Mouse (Mus musculus) stomach, embryonic 14.5 days (tissue): ENCODE measurements at regions not wholly inside any gene's neighbourhood (a gene's known extent, or its start where the extent isn't known, plus 50 kb on each side); places are given as distances from the start of the nearest gene placed in this dataset.

Experiments used
- ATAC-seq: fragments of 200-750 bp; cut with Nextera tagmentation; 2 replicates; pipeline ENCODE4 v1.8.0; 2017; ENCODE audit warnings: low read depth, moderate TSS enrichment; ENCODE audit not compliant: insufficient number of reproducible peaks, insufficient read depth, low FRiP score
- H3K27ac ChIP-seq: fragments of 300-500 bp; sonication (generic); 2 replicates; pipeline ENCODE4 v1.5.1; 2014; ENCODE audit warnings: mild to moderate bottlenecking, low read length, moderate library complexity, mixed read lengths
- H3K27me3 ChIP-seq: fragments of 300-500 bp; sonication (generic); 2 replicates; pipeline ENCODE4 v1.6.1; 2014; ENCODE audit warnings: low read length, control low read depth, mixed read lengths; ENCODE audit not compliant: control insufficient read depth, insufficient read depth
- H3K36me3 ChIP-seq: fragments of 300-500 bp; sonication (generic); 2 replicates; pipeline ENCODE4 v1.6.1; 2014; ENCODE audit warnings: mild to moderate bottlenecking, control low read depth, low read length, moderate library complexity, mixed read lengths; ENCODE audit not compliant: control insufficient read depth, insufficient read depth
- H3K4me1 ChIP-seq: fragments of 300-500 bp; sonication (generic); 2 replicates; pipeline ENCODE4 v1.6.1; 2014; ENCODE audit warnings: low read length, control low read depth, mixed read lengths; ENCODE audit not compliant: control insufficient read depth, insufficient read depth
- H3K4me2 ChIP-seq: fragments of 300-500 bp; sonication (generic); replicated peaks from 2 replicates; pipeline ENCODE4 v1.6.1; 2014; ENCODE audit warnings: low read depth, low read length, control low read depth
- H3K4me3 ChIP-seq: fragments of 300-500 bp; sonication (generic); 2 replicates; pipeline ENCODE4 v1.5.1; 2014; ENCODE audit warnings: low read depth, low read length, control low read depth
- H3K9ac ChIP-seq: fragments of 300-500 bp; sonication (generic); replicated peaks from 2 replicates; pipeline ENCODE4 v1.6.1; 2014; ENCODE audit warnings: low read depth, mild to moderate bottlenecking, control low read depth, low read length, moderate library complexity, mixed read lengths
- H3K9me3 ChIP-seq: fragments of 300-500 bp; sonication (generic); 2 replicates; pipeline ENCODE4 v1.6.1; 2016; ENCODE audit warnings: low read depth, low read length, control low read depth; ENCODE audit not compliant: control insufficient read depth
- WGBS: fragments of 180-500 bp; shearing (Covaris S2); extraction: QIAGEN DNeasy Blood & Tissue Kit; methylation state at CpG from one replicate; pipeline ENCODE4 v1.1.7; 2014; 5-methylcytosine and 5-hydroxymethylcytosine counted together

- Histone ChIP-seq H3K9ac (no peak overlapping the region), H3K27ac (no peak overlapping the region), H3K4me2 (no peak overlapping the region), H3K4me1 (peaks cover 9% of the 10 kb centered on the region; the same call in 1 of the 2 replicates), H3K27me3 (no peaks in the 10 kb centered on the region), H3K4me3 (no peak overlapping the region), H3K36me3 (no peaks in the 10 kb centered on the region), H3K9me3 (no peaks in the 10 kb centered on the region)
- 82% methylated on average over 9 of the region's 9 CpGs for WGBS
- ATAC-seq = peak; percentile 86; the same call in 1 of the 2 replicates
Observed at GRCm38 (mm10) chr7:90062874-90063273, 67.1 kb upstream of the Picalm start.

DNA sequence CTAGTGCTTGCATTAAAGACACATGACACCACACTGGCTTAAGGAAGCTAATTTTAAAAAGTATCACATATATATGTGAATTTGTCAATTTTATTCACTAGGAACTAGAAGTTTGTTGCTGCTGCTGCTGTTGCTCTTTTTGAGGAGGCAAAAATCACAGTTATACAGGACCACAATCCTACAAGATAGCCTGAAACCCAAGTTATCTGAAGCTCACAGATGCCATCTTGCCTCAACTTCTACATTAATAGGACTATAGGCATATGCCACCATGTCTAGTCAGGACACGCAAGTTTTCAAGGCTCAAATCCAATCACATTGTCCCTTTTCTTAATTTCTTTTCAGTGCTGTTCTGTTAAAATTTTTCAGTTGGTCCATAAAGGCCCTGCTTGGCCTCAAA, 65.8 kb upstream of the Picalm start:
- ATAC-seq = no peak

DNA sequence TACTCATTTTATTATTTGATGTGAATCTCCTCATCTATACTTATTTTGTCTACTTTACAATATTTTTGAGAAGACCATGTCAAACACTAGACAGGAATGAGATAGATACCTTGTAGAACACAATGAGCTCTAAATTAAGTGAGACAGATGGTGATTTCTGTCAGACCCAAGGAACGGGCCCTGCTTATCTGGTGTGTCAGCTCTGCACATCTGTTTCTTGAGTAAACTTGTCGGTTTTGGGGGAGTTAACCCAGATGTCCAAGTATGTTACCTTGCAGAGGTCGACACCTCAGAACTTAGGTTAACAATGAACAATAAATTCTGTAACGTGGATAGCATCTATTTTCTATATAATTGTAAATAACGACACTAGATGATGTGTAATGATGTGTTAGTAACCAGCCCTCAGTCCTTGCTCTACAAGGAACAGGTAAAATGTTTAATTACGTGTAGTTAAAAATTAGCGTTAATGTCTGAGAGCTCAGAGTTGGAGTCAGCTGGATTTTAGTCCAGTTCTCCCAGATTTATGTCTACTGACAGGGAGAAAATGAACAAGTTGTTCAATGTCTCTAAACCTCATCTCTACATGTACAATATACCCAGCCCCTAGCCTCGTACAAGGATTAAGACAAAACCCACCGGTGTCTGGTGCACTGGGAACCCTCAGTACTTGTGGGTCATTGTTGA, 64.6 kb upstream of the Picalm start:
- peaks cover under 1% of the 10 kb centered on the region; the same call in 1 of the 2 replicates for H3K4me1 ChIP-seq
- H3K4me3 ChIP-seq = no peak overlapping the region
- H3K27me3 ChIP-seq = no peaks in the 10 kb centered on the region
- H3K9me3 ChIP-seq = no peaks in the 10 kb centered on the region
- no peak overlapping the region for H3K4me2 ChIP-seq
- WGBS = 68% methylated on average over 9 of the region's 9 CpGs
- H3K27ac ChIP-seq = no peak overlapping the region
- no peak overlapping the region for H3K9ac ChIP-seq
- no peaks in the 10 kb centered on the region for H3K36me3 ChIP-seq
- ATAC-seq = no peak

More for the DNA sequence above, 65.8 kb upstream of the Picalm start:
- no peak overlapping the region for H3K27ac ChIP-seq
- peaks cover 9% of the 10 kb centered on the region; the same call in 1 of the 2 replicates for H3K4me1 ChIP-seq
- H3K4me3 ChIP-seq = no peak overlapping the region
- H3K9me3 ChIP-seq = no peaks in the 10 kb centered on the region
- no peaks in the 10 kb centered on the region for H3K36me3 ChIP-seq
- no peak overlapping the region for H3K4me2 ChIP-seq
- H3K9ac ChIP-seq = no peak overlapping the region
- no peaks in the 10 kb centered on the region for H3K27me3 ChIP-seq
- WGBS = 96% methylated on average over 1 of the region's 1 CpGs

GRCm38 (mm10) chr7:90066275-90066674, 63.7 kb upstream of the Picalm start:
- no peak overlapping the region for H3K27ac ChIP-seq
- no peaks in the 10 kb centered on the region for H3K4me1 ChIP-seq
- H3K4me3 ChIP-seq = no peak overlapping the region
- H3K27me3 ChIP-seq = no peaks in the 10 kb centered on the region
- no peaks in the 10 kb centered on the region for H3K9me3 ChIP-seq
- no peaks in the 10 kb centered on the region for H3K36me3 ChIP-seq
- H3K4me2 ChIP-seq = no peak overlapping the region
- H3K9ac ChIP-seq = no peak overlapping the region
- WGBS = 88% methylated on average over 5 of the region's 5 CpGs
- ATAC-seq = no peak

GRCm38 (mm10) chr7:90067961-90068665, 61.9 kb upstream of the Picalm start:
- H3K4me1 ChIP-seq = no peaks in the 10 kb centered on the region
- H3K9me3 ChIP-seq = no peaks in the 10 kb centered on the region
- H3K4me3 ChIP-seq = no peak overlapping the region
- no peaks in the 10 kb centered on the region for H3K27me3 ChIP-seq
- H3K27ac ChIP-seq = no peak overlapping the region
- no peak for ATAC-seq
- H3K36me3 ChIP-seq = no peaks in the 10 kb centered on the region
- H3K9ac ChIP-seq = no peak overlapping the region
- 86% methylated on average over 3 of the region's 3 CpGs for WGBS
- no peak overlapping the region for H3K4me2 ChIP-seq

GRCm38 (mm10) chr7:90070267-90070666, 59.7 kb upstream of the Picalm start:
- ATAC-seq = no peak
- H3K36me3 ChIP-seq = no peaks in the 10 kb centered on the region
- H3K27me3 ChIP-seq = no peaks in the 10 kb centered on the region
- no peak overlapping the region for H3K4me2 ChIP-seq
- no peaks in the 10 kb centered on the region for H3K4me1 ChIP-seq
- H3K27ac ChIP-seq = no peak overlapping the region
- no peak overlapping the region for H3K4me3 ChIP-seq
- 80% methylated on average over 7 of the region's 7 CpGs for WGBS
- H3K9me3 ChIP-seq = no peaks in the 10 kb centered on the region
- no peak overlapping the region for H3K9ac ChIP-seq

- H3K9me3 ChIP-seq = no peaks in the 10 kb centered on the region
- no peaks in the 10 kb centered on the region for H3K4me1 ChIP-seq
- no peaks in the 10 kb centered on the region for H3K36me3 ChIP-seq
- no peak overlapping the region for H3K27ac ChIP-seq
- H3K4me3 ChIP-seq = no peak overlapping the region
- no peak overlapping the region for H3K9ac ChIP-seq
- H3K4me2 ChIP-seq = no peak overlapping the region
- no peak for ATAC-seq
- 83% methylated on average over 5 of the region's 5 CpGs for WGBS
- H3K27me3 ChIP-seq = no peaks in the 10 kb centered on the region
Observed at GRCm38 (mm10) chr7:90073865-90074264, 56.1 kb upstream of the Picalm start.

DNA sequence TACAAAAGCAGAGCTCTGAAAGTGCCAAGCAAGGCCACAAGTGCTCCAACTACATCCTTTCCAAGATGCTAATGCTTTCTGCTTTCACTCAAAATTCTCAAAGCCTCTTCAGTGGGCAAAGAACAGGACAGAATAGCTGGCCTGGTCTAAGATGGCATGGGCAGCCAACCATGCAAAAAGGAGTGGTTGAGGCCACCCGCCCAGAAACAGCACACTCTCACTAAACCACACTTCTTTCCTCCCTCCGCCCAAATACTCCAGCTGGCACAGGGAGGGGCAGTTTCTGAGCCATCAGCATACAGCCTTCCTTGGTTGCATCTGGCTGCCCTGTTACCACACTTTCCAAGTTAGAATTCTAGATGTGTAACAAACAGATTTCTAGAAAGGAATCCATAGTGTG, 55.4 kb upstream of the Picalm start:
- H3K4me1 ChIP-seq = no peaks in the 10 kb centered on the region
- H3K27me3 ChIP-seq = no peaks in the 10 kb centered on the region
- H3K4me2 ChIP-seq = no peak overlapping the region
- H3K36me3 ChIP-seq = no peaks in the 10 kb centered on the region
- H3K27ac ChIP-seq = no peak overlapping the region
- WGBS = 90% methylated on average over 2 of the region's 2 CpGs
- no peak overlapping the region for H3K4me3 ChIP-seq
- H3K9me3 ChIP-seq = no peaks in the 10 kb centered on the region
- no peak overlapping the region for H3K9ac ChIP-seq
- ATAC-seq = no peak
